Mouse (Mus musculus): ENCODE results near the gene Slc12a3. TPM values are rescaled to one million over a fixed set of nuclear protein-coding genes. Genes with fewer than 3 reads are reported as not detected.
A peak's percentile ranks its signal among the peaks of the same experiment; 100 is the strongest.

The Slc12a3 gene
- total RNA-seq, 2 experiments from 2014 or later: not detected

DNA sequence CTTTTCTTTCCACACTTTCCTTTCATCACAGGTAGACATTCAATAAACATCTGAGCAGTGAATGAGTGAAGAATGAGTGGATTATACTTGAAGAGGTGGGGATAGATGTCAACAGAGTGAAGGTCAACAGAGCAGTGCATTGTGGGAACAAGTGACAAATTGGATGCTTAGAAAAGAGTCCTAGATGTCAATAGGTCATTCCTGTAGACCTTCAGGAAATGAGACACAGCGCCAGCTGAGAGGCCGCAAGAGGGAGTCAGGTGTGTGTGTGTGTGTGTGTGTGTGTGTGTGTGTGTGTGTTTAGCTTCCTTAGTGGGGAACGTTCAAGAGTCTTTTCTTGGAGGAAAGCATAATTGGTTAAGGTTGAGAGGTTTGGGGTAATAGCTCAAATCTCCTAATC lies 47.2 kb downstream of the Slc12a3 start:
- DNase-seq: no peak

- DNase-seq: no peak
Measured at GRCm38 (mm10) chr8:94376580-94376979, 47.6 kb downstream of the Slc12a3 start.

DNA sequence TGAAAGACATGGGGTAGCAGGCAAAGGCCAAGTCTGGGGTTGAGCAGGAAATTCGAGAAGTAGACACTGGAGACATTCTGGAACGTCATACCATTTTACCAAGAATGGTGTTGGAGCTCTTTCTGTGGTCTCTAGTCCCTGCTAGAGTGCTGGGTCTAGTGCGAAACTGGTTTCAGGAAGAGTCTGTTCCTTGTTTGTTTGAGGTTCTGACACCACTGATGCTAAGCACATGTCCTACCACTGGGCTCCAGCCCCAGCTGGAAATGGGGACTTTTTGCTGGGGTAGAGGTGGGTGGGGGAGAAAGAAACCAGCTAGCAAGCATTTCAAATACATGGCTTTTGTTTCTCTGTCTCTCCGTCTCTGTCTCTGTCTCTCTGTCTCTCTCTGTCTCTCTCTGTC lies 48.0 kb downstream of the Slc12a3 start:
- no peak for DNase-seq

DNA sequence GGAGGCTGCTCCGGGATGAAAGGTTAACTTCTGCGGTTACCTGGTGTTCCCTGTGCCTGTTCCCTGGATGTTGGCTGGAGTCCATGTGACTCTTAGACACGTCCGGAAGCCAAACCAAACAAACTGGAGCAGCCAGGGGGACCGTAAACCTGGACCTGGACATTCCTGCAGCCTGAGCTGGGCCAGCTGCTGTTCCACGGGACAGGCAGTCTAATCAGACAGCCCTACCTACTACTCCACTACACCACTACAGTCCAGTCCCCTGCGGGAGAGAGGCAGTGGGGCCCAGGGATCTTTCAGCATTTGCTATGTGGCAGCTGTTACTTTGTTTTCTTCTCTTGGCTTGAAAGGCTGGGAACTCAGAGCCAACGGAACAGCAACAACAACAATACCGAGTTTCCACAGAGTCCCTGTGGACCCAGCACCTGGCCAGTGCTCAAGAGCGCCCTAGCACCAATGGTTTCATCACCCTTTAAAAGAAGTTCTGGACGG lies 48.8 kb downstream of the Slc12a3 start:
- peak in 1 of 2 experiments; percentile 56 for DNase-seq

- DNase-seq: no peak
Measured at GRCm38 (mm10) chr8:94378763-94379415, 49.9 kb downstream of the Slc12a3 start.

DNA sequence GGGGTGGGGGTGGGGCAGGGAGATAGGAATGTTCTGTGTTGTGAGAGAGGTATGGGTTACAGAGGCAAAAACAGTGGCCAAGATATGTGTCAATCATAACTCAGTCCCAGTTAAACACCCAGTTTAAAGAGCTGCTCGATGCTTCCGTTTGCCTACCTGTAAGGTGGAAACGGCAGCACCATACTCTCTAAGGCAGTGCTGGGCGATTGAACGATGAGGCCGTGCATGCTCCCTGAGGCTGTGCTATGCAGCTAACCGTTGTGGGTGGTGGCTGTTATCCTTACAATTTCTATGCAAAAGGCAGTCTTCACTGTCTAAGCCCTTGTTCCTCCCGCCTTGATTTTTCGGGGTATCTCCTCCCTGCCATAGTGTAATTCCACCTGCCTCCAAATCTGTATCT lies 50.7 kb downstream of the Slc12a3 start:
- no peak for DNase-seq

DNA sequence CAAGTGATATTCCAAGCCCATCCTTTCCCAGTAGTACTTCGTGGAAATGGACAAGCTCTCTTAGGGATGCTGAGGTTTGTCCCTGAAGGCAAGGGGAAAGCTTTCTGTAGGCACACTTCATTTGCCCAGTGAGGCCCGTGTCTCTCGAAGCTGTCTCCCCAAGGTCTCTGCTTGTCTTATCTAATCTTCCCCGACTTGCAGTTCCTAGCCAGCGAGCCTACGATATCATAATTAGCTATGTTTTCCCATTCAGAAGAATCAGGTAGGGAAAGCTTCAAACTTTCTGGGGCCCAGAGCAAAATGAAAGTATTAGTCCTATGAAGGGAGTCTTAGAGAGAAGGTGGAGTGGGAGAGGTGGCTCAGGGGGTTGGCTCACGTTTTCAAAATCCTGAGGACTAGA lies 55.2 kb downstream of the Slc12a3 start:
- no peak for DNase-seq

DNA sequence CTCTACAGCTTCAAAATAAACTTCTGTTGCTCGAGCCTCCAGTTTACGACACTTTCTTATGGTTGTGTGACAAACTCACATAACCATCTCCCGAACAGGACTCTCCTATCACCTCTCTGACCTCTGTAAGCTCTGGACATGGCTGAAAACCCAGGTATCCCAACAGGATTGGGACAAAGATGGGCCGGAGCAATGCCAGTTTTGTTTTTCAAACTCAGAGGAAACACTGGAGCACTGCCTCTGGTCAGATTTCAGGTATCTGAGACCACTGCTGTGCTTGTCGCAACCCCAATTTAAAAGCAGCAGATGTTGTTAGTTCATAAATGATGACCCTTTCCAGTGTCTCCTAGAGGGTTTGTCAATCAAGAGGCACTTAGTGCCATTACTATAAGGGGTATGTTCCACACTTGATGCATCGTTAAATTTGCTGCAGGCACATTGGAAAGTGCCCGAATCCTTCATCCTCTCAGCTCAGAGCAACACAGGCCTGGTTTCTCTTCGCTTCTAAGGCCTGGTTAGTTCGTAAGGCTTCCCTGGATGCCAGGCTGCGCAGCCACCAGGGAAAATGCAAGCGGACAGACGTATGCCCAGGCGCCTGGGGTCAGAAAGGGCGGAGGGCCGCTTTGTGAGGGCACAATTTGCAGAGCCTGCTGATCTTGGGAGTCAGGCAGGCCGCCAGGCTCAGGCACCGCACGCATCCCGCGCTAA lies 56.7 kb downstream of the Slc12a3 start:
- no peak for DNase-seq

DNA sequence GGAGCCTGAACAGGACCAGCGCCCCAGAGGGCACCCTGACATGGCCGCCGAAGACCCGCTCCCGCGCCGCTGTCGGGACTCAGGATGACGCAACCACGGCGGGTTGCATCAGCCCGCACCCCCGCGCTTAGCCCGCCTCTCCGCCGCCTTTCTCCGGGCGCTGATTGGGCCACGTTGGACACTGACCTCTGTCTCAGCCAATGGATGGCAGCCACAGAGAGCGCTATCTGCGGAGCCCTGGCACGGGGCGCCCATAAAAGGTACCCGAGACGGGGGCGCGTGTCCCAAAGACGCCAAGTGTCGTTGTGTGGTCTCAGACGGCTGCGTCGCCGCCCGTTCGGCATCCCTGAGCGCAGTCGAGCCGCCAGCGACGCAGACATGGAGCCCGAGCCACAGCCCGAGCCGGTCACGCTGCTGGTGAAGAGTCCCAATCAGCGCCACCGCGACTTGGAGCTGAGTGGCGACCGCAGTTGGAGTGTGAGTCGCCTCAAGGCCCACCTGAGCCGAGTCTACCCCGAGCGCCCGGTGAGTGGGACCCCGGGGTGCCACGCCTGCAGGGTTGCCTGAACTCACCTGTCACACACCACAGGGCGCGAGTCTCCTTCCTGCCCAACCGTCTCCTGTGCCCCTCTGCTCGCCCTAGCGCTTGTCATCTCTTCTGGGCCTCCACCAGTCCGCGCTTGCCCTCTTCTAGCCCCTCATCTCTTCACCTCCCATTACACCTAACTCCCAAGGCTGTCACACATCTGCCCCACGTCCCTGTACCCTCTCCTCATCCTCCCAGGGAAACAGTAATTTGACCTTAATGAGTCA lies 57.4 kb downstream of the Slc12a3 start, which contains the start of gene Herpud1:
Herpud1 (plus strand) TSS at position 225 of the 813 bp plus-strand sequence.
- DNase-seq: peak; percentile 98 to 99

GRCm38 (mm10) chr8:94387027-94387684 lies 58.2 kb downstream of the Slc12a3 start:
- DNase-seq: peak; percentile 90 to 92

DNA sequence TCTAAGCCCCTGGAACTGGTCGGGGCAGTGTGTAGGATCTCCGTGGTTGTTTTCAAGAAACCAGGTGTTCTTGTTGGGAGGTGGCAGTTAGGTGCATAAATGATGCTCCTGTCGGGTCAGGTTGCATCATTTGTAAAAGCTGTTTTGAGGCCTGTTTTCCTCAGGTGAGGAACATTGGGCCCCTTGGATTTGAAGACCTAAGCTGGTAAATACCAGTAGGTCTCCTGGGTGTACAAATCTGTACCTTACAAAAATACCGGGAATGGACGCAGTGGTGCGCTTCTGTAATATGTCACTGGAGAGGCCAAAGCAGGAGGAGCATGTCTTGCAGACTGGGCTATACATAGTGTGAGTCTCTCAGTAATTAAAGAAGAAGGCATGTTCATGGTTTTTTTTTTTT lies 58.8 kb downstream of the Slc12a3 start:
- DNase-seq: no peak

GRCm38 (mm10) chr8:94389531-94389930 lies 60.5 kb downstream of the Slc12a3 start:
- DNase-seq: no peak

- no peak for DNase-seq
Measured at GRCm38 (mm10) chr8:94390429-94390828, 61.4 kb downstream of the Slc12a3 start.

DNA sequence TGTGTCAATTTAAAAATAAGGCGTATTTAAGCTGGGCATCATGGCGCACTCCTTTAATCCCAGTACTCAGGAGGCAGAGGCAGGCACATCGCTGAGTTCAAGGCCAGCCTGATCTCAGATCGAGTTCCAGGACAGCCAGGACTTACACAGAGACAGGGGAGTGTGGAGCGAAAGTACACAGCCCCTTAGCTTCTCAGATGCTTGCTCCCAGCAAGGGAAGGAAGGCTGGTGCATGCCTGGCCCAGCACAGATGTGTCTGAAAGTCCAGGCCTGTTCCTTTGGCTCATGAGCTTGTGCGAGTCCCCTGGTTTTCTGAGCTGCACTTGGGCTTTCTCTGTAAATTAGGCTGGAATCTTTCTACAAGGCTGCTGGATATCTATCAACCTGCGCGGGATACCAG lies 61.9 kb downstream of the Slc12a3 start:
- no peak for DNase-seq

- peak; percentile 42 to 56 for DNase-seq
Measured at GRCm38 (mm10) chr8:94392147-94392546, 63.1 kb downstream of the Slc12a3 start.

DNA sequence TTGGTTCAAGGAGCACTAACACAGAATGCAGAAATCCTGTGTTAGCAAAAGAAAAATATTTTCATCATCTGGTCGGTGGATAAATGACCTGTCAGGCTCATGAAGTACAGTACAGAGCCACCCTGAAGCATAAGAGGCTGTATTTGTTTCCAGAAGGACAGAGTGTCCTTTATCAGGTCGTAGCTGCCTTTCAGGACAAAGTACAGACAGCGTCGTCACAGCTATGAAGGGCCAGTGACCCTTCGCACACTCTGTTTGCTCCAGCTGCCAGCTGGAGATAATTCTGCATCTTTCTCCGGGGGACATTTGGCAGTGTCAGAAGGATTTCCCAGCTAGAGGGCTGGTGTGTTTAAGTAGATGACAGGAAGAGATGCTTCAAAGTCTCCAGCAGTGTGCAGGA lies 63.6 kb downstream of the Slc12a3 start:
- no peak for DNase-seq

DNA sequence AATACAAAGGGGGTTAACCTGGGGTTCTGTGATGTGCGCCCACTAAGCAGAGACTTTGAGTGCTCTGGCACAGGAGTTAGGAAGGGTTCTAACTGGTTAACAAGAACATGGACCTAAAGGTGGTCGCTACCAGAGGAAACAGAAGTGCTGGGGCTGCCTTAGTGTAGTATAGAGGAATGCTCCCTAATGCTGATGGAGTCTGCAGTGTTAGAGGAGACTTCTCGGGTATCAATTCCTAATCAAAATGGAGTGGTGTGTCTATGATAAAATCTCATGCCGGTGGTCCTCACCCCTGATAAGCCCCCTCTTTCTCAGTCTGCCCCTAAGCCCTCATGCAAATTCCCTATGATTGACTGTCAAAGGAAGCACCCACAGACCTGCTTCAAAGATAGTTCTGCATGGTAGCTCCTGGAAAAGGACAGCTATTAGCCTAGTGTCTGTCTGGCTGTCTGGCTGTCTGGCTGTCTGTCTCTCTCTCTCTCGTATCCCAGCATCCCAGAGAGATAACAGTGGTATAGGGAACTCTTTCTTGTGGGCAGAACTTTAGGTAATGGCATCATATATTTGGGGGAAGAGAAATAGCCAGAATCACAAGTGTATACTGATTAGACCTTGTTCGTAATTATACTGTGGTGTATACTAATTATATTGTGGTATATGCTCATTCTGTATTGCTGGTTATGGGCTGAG lies 67.0 kb downstream of the Slc12a3 start:
- DNase-seq: no peak

- DNase-seq: peak; percentile 65 to 73
Measured at GRCm38 (mm10) chr8:94396964-94397657, 68.1 kb downstream of the Slc12a3 start.

- DNase-seq: no peak
Measured at GRCm38 (mm10) chr8:94398587-94398986, 69.6 kb downstream of the Slc12a3 start.

DNA sequence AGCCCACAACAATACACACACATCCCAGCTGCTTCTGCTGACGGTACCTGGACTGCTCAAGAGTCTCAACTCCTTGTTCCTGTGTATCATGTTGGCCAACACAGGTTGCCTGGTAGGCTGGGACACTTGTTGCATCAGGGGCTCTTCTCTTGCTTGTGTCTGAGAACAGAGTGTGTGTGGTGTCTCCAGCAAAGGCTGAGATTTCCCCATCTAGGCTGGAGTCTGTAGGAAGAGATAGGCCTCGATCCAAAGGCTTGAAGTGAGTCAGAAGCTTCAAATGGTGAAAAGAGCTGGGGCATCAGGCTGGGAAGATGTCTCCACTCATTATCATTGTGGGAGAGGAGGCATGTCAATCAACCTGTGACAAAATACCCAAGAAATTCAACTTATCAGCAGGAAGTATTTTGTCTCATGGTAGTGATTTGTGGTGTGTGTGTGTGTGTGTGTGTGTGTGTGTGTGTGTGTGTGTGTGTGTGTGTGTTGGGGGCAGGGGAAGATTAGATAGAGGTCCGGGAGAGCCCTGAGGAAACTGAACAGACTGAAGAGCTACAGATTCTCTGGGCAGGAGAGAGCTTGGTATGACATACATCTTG lies 70.5 kb downstream of the Slc12a3 start:
- no peak for DNase-seq

Measured in adrenal gland, postnatal 36 days (tissue).